Mouse (Mus musculus): ENCODE results near the gene Homer1. TPM values are rescaled to one million over a fixed set of nuclear protein-coding genes. Genes with fewer than 3 reads are reported as not detected.

Gene Homer1
- polyA plus RNA-seq, 1 experiment, result 3.7 TPM

DNA sequence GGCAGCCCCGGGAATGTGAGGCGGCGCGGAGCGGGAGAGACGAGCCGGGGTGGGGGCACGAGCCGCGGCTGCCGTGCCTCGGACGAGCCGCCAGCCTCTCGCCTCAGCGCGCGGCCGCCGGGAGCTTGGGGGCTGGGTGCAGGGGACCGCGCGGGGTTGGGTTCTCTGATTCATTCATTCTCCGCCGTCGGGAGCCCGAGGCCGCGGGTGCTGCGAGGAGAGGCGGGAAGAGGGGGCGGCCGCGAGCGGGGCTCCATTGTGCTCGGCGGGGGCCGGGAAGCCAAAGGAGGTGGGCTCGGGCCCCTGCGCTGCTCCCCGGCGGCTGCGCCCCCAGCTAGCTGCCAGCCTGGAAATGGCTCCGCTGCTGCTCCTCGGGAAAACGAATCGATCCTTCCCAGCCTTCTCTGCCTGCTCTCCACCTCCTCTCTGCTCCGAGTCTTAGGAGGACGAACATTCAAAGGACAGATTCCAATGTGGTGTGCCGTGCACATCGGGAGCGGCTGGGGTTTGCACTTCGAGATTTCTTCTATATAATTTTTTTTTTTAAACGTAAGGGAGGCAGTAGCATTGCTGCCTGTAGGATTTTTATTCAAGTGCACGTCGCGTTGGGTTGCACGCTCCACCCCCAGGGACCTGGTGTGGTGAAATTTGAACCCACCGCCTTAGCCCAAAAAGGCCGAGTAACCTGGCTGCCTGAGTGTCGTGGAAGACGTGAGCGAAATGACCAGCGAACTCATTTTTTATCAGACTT is 5.0 kb downstream of the Homer1 start:
- Histone ChIP-seq H3K4me2 (ENCODE audit: low read depth) (peak overlapping the region; percentile 81), H3K79me2 (ENCODE audit: control insufficient read depth, insufficient read depth) (peaks cover 42% of the 10 kb centered on the region), H3K36me3 (ENCODE audit: control insufficient read depth, insufficient read depth) (no peaks in the 10 kb centered on the region), H3ac (ENCODE audit: control insufficient read depth, insufficient read length) (peak overlapping the region; percentile 81), H3K4me3 (peak overlapping the region; percentile 60), H3K27me3 (ENCODE audit: control insufficient read depth, insufficient read depth, insufficient read length) (no peaks in the 10 kb centered on the region)
- TF ChIP-seq TCF12 (IDR thresholded peaks at IDR 0.05; ENCODE audit: insufficient read depth, poor library complexity, severe bottlenecking) (no peak), USF1 (IDR thresholded peaks at IDR 0.05; ENCODE audit: low read depth) (no peak), CEBPB (IDR thresholded peaks at IDR 0.05; ENCODE audit: insufficient read depth, poor library complexity, severe bottlenecking) (no peak), E2F4 (IDR thresholded peaks at IDR 0.05; ENCODE audit: insufficient read depth) (no peak), TCF3 (IDR thresholded peaks at IDR 0.05; ENCODE audit: insufficient read length, low read depth) (no peak), REST (IDR thresholded peaks at IDR 0.05; ENCODE audit: insufficient read depth, insufficient read length) (no peak), POLR2A (IDR thresholded peaks at IDR 0.05; ENCODE audit: insufficient read length, low read depth) (no peak), MYOD1 (IDR thresholded peaks at IDR 0.05; ENCODE audit: control insufficient read depth in 1 of 3, insufficient read length in 2 of 3, low read depth in 2 of 3) (no peak), POLR2AphosphoS2 (IDR thresholded peaks at IDR 0.05; ENCODE audit: insufficient read length, low read depth) (no peak), MAX (IDR thresholded peaks at IDR 0.05; ENCODE audit: low read depth) (no peak), MYOG (IDR thresholded peaks at IDR 0.05; ENCODE audit: control insufficient read depth in 1 of 3, insufficient read depth in 1 of 3, insufficient read length in 2 of 3, low read depth in 2 of 3) (no peak), SRF (IDR thresholded peaks at IDR 0.05; ENCODE audit: control insufficient read depth, insufficient read length, low read depth) (no peak)

DNA sequence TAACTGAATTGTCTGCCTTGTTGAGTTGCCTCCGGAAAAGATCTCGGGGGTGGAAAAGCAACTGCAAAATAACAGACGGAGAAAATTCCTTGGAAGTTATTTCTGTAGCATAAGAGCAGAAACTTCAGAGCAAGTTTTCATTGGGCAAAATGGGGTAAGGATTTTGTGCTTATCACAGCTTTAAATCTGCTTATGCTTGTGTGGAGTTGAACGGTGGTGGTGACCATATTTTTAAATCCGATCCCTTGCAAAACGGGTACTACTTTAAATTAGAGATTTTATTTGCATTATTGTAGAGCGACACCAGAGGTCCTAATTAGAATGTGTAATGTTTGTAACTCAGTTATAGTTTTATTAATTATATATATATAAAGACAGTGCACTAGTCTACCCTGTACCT is 5.7 kb downstream of the Homer1 start:
- H3K4me3 ChIP-seq, result peak overlapping the region; percentile 60
- no peaks in the 10 kb centered on the region for H3K36me3 ChIP-seq (ENCODE audit: control insufficient read depth, insufficient read depth)
- H3ac ChIP-seq (ENCODE audit: control insufficient read depth, insufficient read length), result no peak overlapping the region
- H3K27me3 ChIP-seq (ENCODE audit: control insufficient read depth, insufficient read depth, insufficient read length), result no peaks in the 10 kb centered on the region
- peaks cover 49% of the 10 kb centered on the region for H3K79me2 ChIP-seq (ENCODE audit: control insufficient read depth, insufficient read depth)
- peak overlapping the region; percentile 81 for H3K4me2 ChIP-seq (ENCODE audit: low read depth)
- TF ChIP-seq TCF3 (IDR thresholded peaks at IDR 0.05; ENCODE audit: insufficient read length, low read depth), result no peak
- no peak for TF ChIP-seq E2F4 (IDR thresholded peaks at IDR 0.05; ENCODE audit: insufficient read depth)
- TF ChIP-seq POLR2AphosphoS2 (IDR thresholded peaks at IDR 0.05; ENCODE audit: insufficient read length, low read depth), result no peak
- TF ChIP-seq MYOG (IDR thresholded peaks at IDR 0.05; ENCODE audit: control insufficient read depth in 1 of 3, insufficient read depth in 1 of 3, insufficient read length in 2 of 3, low read depth in 2 of 3), result no peak
- TF ChIP-seq TCF12 (IDR thresholded peaks at IDR 0.05; ENCODE audit: insufficient read depth, poor library complexity, severe bottlenecking), result no peak
- TF ChIP-seq POLR2A (IDR thresholded peaks at IDR 0.05; ENCODE audit: insufficient read length, low read depth), result no peak
- TF ChIP-seq MYOD1 (IDR thresholded peaks at IDR 0.05; ENCODE audit: control insufficient read depth in 1 of 3, insufficient read length in 2 of 3, low read depth in 2 of 3), result no peak
- TF ChIP-seq MAX (IDR thresholded peaks at IDR 0.05; ENCODE audit: low read depth), result no peak
- no peak for TF ChIP-seq CEBPB (IDR thresholded peaks at IDR 0.05; ENCODE audit: insufficient read depth, poor library complexity, severe bottlenecking)
- TF ChIP-seq SRF (IDR thresholded peaks at IDR 0.05; ENCODE audit: control insufficient read depth, insufficient read length, low read depth), result no peak
- no peak for TF ChIP-seq USF1 (IDR thresholded peaks at IDR 0.05; ENCODE audit: low read depth)
- no peak for TF ChIP-seq REST (IDR thresholded peaks at IDR 0.05; ENCODE audit: insufficient read depth, insufficient read length)

DNA sequence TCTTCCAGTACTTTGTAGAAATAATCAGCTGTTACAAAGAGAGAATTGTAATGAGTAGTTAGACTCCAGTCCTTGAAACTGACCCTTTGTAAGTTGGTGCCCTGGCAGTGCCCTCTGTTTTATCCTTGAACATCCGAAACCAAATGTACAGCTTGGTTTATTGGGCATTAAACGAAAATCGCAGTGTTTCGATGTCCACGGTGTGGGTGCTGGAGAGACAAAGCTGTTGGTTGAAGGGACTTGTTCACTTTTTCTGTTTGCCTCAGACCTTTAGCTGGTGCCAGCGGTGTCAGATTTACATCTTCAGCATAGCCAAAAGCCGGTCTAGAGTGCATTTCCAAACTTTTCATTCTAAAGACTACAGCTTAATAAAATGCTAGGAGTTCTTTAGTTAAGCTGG is 6.2 kb downstream of the Homer1 start:
- H3ac ChIP-seq (ENCODE audit: control insufficient read depth, insufficient read length), result no peak overlapping the region
- TF ChIP-seq MAX (IDR thresholded peaks at IDR 0.05; ENCODE audit: low read depth), result no peak
- no peak for TF ChIP-seq POLR2AphosphoS2 (IDR thresholded peaks at IDR 0.05; ENCODE audit: insufficient read length, low read depth)
- no peak for TF ChIP-seq MYOD1 (IDR thresholded peaks at IDR 0.05; ENCODE audit: control insufficient read depth in 1 of 3, insufficient read length in 2 of 3, low read depth in 2 of 3)
- TF ChIP-seq TCF3 (IDR thresholded peaks at IDR 0.05; ENCODE audit: insufficient read length, low read depth), result no peak
- TF ChIP-seq REST (IDR thresholded peaks at IDR 0.05; ENCODE audit: insufficient read depth, insufficient read length), result no peak
- H3K27me3 ChIP-seq (ENCODE audit: control insufficient read depth, insufficient read depth, insufficient read length), result no peaks in the 10 kb centered on the region
- peaks cover 53% of the 10 kb centered on the region for H3K79me2 ChIP-seq (ENCODE audit: control insufficient read depth, insufficient read depth)
- peak overlapping the region; percentile 60 for H3K4me3 ChIP-seq
- H3K36me3 ChIP-seq (ENCODE audit: control insufficient read depth, insufficient read depth), result no peaks in the 10 kb centered on the region
- H3K4me2 ChIP-seq (ENCODE audit: low read depth), result peak overlapping the region; percentile 81

DNA sequence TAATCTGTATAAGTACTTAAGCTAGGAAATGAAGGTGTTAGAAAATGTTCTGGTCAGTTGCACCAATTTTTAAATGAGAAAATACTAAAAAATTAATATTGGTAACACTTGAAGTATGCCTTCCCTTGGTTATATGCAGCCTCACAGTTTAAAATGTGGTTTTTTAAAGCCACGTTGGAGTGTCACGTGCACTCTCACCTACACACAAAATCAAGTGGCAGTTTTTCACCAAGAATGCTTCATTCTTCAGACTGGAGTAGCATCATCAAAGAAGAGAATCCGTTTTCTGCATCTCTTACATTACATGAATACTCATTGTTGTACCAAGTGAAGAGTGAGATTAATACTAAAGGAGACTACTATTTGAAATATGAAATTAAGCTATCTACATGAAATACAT is 7.1 kb downstream of the Homer1 start:
- Histone ChIP-seq H3K27me3 (ENCODE audit: control insufficient read depth, insufficient read depth, insufficient read length) (no peaks in the 10 kb centered on the region), H3ac (ENCODE audit: control insufficient read depth, insufficient read length) (no peak overlapping the region), H3K36me3 (ENCODE audit: control insufficient read depth, insufficient read depth) (no peaks in the 10 kb centered on the region), H3K4me2 (ENCODE audit: low read depth) (peak overlapping the region; percentile 81), H3K4me3 (peak overlapping the region; percentile 60), H3K79me2 (ENCODE audit: control insufficient read depth, insufficient read depth) (peaks cover 60% of the 10 kb centered on the region)
- TF ChIP-seq TCF3 (IDR thresholded peaks at IDR 0.05; ENCODE audit: insufficient read length, low read depth), result no peak
- TF ChIP-seq USF1 (IDR thresholded peaks at IDR 0.05; ENCODE audit: low read depth), result no peak
- TF ChIP-seq POLR2AphosphoS2 (IDR thresholded peaks at IDR 0.05; ENCODE audit: insufficient read length, low read depth), result no peak
- no peak for TF ChIP-seq SRF (IDR thresholded peaks at IDR 0.05; ENCODE audit: control insufficient read depth, insufficient read length, low read depth)
- no peak for TF ChIP-seq TCF12 (IDR thresholded peaks at IDR 0.05; ENCODE audit: insufficient read depth, poor library complexity, severe bottlenecking)
- no peak for TF ChIP-seq MAX (IDR thresholded peaks at IDR 0.05; ENCODE audit: low read depth)
- TF ChIP-seq CEBPB (IDR thresholded peaks at IDR 0.05; ENCODE audit: insufficient read depth, poor library complexity, severe bottlenecking), result no peak
- TF ChIP-seq REST (IDR thresholded peaks at IDR 0.05; ENCODE audit: insufficient read depth, insufficient read length), result no peak
- TF ChIP-seq MYOG (IDR thresholded peaks at IDR 0.05; ENCODE audit: control insufficient read depth in 1 of 3, insufficient read depth in 1 of 3, insufficient read length in 2 of 3, low read depth in 2 of 3), result no peak
- TF ChIP-seq E2F4 (IDR thresholded peaks at IDR 0.05; ENCODE audit: insufficient read depth), result no peak
- no peak for TF ChIP-seq POLR2A (IDR thresholded peaks at IDR 0.05; ENCODE audit: insufficient read length, low read depth)
- TF ChIP-seq MYOD1 (IDR thresholded peaks at IDR 0.05; ENCODE audit: control insufficient read depth in 1 of 3, insufficient read length in 2 of 3, low read depth in 2 of 3), result no peak
